Mouse (Mus musculus) ES-Bruce4 (cell line): ENCODE data around the gene Rybp.

Experiments
- CTCF ChIP-seq: IDR thresholded peaks from one replicate; pipeline ENCODE4 v1.8.1; 2011; ENCODE audit warnings: low read depth, low read length
- EP300 ChIP-seq: IDR thresholded peaks from 2 replicates; pipeline ENCODE4 v1.6.1; 2011; ENCODE audit warnings: low read depth, low read length; ENCODE audit not compliant: insufficient read depth
- POLR2A ChIP-seq: IDR thresholded peaks from one replicate; pipeline ENCODE4 v1.8.1; 2011; ENCODE audit warnings: low read length; ENCODE audit not compliant: insufficient read depth

GRCm38 (mm10) chr6:100180213-100180882 lies 106.9 kb downstream of the Rybp start:
- TF ChIP-seq CTCF = no peak
- no peak for TF ChIP-seq POLR2A
- no peak for TF ChIP-seq EP300
